Mouse (Mus musculus) C2C12 (cell line): ENCODE results near the gene Foxn1.
A peak's percentile ranks its signal among the peaks of the same experiment; 100 is the strongest.

Source experiments
- CTCF ChIP-seq: IDR thresholded peaks from one replicate; pipeline ENCODE4 v1.5.1; 2011; ENCODE audit not compliant: control insufficient read depth, insufficient read depth, insufficient read length
- MAX ChIP-seq: IDR thresholded peaks from one replicate; pipeline ENCODE4 v1.6.1; 2011; ENCODE audit warnings: mild to moderate bottlenecking, control low read depth
- MYOD1 ChIP-seq: IDR thresholded peaks from one replicate; pipeline ENCODE4 v1.6.1; 2011; ENCODE audit warnings: low read depth; ENCODE audit not compliant: control insufficient read depth, insufficient read length
- USF1 ChIP-seq: IDR thresholded peaks from one replicate; pipeline ENCODE4 v1.6.1; 2011; ENCODE audit warnings: low read depth, mild to moderate bottlenecking, control low read depth, moderate library complexity

GRCm38 (mm10) chr11:78385776-78386175, 582 bp downstream of the Foxn1 start:
- no peak for TF ChIP-seq CTCF
- no peak for TF ChIP-seq MAX
- peak; percentile 34 for TF ChIP-seq MYOD1
- TF ChIP-seq USF1: no peak
